Mouse (Mus musculus): Measurements from ENCODE around the gene Zbtb1.

Zbtb1 gene

DNA sequence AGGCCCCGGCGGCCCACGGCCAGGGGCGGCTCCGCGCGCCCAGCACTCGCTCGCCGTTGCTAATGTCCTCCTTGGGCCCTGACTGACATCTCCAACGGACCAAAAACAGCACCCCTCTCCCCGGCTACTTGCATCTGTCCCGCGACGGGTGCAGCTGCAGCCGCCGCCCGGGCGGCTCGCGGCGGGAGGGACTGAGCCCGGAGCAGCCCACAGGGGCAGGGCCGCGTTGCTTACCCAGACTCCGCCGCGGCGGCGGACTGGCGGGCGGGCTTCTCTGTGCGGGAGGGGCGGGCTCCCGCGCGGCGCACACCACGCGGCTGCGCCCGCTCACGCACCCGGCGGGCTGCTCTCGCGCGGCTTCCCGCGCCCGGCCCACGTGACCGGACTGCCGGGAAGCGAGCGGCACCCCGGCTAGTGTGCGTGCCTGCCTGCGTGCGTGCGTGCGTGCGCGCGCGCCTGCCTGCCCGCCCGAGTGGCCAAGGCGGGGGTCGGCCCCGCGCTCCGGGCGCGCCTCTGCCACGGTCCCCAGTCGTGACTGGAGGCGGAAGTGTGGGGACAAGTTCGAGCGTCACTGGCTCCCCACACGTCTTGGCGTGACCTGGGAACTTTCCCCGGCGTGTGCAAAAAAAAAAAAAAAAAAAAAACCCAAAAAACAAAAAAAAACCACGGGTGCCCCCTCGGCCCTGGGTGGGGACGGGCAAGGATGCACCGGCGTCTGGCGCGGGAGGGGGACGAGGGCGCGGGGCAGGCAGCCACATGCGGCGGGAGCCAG is 674 bp upstream of the Zbtb1 start, which contains the start of gene Zbtb25:
Gene Zbtb25, minus strand, starts transcription at position 397 of the 772 bp plus-strand sequence.
- DNase-seq, result peak; percentile 89

DNA sequence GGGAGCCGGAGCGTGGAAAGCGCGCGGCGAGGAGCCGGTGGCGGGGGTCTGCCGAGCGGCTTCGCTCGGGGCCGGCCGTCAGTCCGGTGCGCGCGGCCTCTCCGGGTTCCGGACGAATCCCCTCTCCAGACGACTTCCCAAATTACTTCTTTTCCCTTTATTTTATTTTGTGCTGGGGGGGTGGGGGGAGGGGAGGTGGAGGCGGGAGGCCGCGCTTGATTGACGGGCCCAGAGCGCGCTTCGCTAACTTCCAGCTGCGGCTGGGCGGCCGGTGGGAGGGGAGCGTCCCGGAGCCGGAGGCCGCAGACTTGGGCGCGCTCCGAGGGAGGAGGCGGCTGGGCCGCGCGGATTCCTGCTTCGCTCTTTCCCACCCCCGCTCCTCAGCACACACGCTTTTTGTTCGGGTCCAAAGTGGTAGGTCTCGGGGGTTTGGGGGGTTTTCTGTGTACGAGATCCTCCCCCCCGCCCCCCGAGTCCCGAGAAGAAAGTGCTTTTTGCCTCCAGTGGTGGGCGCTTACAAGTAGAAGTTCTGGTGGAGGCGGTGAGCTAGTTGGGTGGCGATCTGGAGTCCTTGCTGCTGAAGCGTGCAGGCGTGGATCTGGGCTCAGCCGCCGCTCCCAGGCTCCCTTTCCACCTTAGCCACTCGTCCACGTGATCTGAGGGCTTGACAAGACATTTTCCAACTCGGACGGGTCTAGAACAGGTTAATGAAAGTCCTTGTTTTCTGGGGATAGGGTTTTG is 935 bp downstream of the Zbtb1 start:
- DNase-seq, result peak; percentile 46

- no peak for DNase-seq
Measured at GRCm38 (mm10) chr12:76372046-76372445, 2.0 kb downstream of the Zbtb1 start.

GRCm38 (mm10) chr12:76372881-76373818 is 3.1 kb downstream of the Zbtb1 start:
- DNase-seq, result no peak

DNA sequence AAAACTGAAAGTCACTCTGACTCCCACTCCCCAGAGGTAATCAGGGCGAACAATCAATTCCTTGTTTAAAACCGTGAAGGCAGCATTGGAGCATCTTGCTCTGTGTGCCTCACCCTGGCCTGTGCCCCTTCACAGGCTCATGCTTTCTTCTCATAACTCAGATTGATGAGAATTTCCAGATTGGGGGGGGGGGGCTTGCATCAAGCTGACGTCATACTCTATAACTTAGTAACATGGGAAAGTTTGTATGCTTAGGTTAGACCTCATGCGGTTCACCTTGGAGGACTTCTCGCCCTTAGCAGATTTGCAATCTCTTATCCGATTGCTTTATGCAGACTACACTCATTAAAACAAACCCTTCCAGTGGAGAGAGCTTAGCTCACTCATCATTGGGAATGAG is 3.9 kb downstream of the Zbtb1 start:
- DNase-seq, result no peak

DNA sequence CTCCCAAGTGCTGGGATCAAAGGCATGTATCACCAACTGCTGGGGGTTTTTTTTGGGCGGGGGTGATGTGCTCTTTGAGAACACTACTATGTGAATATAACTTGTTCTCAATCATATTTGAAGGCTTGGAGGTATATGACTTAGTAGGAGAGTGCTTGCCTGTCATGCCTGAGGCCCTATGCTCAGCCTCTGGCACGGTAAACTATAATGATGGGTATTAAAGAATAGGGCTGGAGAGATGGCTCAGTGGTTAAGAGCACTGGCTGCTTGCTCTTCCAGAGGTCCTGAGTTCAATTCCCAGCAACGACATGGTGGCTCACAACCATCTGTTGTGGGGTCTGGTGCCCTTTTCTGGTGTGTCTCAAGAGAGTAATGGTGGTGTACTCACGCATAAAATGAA is 4.8 kb downstream of the Zbtb1 start:
- DNase-seq, result no peak

GRCm38 (mm10) chr12:76375506-76375905 is 5.4 kb downstream of the Zbtb1 start:
- no peak for DNase-seq

DNA sequence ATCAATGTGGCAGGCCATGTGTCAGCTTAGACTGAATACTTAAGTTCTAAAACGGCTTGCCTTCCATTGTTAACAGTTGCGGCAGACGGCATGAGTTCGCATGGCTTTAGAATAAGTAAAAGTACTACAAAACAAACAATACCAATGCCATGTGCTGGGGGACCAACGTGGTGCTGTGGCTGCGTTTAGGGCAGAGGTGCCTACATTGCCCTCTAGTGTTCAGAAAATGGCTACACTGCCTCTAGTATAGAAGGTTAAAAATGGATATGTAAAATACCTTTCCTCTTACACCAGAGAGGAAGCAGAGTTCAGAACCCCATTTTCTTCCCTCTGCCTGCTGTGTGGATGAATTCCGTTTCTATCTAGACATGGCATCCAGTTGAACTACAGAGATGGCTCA is 6.6 kb downstream of the Zbtb1 start:
- no peak for DNase-seq

- DNase-seq, result no peak
Measured at GRCm38 (mm10) chr12:76377059-76377458, 7.0 kb downstream of the Zbtb1 start.

DNA sequence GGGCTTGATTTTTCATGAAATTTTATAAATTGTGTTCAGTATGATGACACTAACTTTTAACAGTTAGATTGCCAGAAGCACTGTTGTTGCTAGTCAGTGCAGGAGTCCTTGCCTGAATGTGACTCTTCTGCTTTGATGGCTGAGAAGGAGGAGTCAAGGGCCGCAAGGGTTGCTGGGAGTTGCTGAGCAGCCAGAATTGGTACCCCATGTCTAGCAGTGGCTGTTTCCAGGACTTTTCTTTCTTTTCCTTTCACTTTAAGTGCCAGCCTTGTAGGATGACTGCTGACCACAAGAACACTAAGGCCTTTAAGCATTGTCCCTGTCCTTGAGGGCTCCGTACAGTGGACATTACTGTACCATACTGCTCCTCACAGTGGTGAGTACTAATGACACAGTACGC is 7.7 kb downstream of the Zbtb1 start:
- no peak for DNase-seq

GRCm38 (mm10) chr12:76378556-76378955 is 8.5 kb downstream of the Zbtb1 start:
- DNase-seq, result no peak

- DNase-seq, result no peak
Measured at GRCm38 (mm10) chr12:76380151-76380550, 10.1 kb downstream of the Zbtb1 start.

DNA sequence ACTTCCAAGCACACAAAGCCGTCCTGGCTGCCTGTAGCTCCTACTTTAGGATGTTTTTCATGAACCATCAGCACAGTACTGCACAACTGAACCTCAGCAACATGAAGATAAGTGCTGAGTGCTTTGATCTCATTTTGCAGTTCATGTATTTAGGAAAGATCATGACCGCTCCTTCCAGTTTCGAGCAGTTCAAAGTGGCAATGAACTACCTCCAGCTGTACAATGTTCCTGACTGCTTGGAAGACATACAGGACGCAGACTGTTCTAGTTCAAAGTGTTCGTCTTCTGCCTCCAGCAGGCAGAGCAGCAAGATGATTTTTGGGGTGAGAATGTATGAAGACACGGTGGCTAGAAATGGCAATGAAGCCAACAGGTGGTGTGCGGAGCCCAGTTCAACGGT is 15.3 kb downstream of the Zbtb1 start:
- DNase-seq, result no peak

DNA sequence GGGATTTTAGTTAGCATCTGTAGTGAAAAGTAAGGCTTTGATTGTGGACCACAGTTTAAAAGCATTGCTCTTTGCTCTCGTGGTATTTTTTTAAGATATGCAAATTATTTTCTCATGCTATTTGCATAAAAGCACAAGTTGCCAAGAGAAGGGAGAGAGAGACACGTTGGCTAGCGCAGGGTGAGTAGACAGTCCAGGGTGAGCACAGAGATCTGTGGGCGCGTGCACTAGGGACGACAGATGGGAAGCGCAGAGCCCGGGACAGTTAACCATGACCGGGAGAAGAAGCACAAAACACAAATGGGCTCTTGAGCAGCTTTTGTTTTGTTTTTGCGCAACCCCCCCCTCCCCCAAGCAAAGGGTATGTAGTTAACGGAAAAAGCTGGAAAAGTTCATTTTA is 18.7 kb downstream of the Zbtb1 start:
- DNase-seq, result no peak

DNA sequence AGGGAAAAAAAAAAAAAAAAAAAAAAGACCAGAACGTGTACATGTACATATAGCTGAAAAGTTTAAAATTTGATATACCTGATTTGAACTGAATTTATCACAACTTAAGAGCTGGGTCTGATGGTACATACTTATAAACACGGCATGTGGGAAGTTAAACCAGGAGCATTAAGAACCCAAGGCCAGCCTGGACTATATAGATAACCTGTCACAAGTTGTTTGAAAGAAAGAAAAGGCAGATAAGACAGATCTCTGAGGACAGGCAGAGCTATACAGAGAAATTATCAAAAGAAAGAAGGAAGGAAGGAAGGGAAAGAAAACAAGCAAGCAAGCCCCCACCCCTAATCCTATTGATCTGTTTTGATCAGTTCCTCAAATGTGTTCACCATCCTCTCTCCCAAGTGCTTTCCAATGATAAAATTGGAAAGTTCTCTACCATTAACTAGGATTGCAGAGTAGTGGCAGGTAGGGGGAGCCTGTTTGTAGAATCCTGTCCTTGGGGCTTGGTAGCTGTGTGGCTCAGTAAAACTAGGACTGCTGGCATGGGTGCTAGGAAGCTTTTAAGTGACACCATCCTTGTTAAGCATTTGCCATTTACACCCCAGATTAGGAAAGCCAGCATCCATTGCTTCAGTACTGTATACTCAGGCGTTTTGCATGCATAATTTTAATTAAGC is 21.7 kb downstream of the Zbtb1 start:
- no peak for DNase-seq

- no peak for DNase-seq
Measured at GRCm38 (mm10) chr12:76392979-76393378, 22.9 kb downstream of the Zbtb1 start.

DNA sequence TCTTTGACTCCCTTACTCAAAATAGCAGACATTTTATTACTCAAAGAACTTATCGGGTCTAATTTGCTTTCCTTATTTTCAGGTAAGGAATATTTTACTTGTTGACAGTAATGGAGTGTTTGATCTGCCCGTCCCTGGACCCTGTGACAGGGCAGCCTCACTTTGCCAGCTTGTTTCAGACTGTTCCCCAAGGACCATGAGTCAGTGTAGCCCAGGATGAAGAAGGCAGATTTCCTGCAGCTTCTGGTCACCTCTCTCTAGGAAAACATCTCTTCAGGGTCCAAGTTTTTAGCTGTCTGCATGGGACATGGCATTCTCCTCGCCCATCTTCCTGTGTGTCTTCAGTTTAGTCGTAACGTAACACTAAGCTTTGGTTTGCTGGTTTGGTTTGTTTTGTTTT is 27.2 kb downstream of the Zbtb1 start:
- DNase-seq, result no peak

DNA sequence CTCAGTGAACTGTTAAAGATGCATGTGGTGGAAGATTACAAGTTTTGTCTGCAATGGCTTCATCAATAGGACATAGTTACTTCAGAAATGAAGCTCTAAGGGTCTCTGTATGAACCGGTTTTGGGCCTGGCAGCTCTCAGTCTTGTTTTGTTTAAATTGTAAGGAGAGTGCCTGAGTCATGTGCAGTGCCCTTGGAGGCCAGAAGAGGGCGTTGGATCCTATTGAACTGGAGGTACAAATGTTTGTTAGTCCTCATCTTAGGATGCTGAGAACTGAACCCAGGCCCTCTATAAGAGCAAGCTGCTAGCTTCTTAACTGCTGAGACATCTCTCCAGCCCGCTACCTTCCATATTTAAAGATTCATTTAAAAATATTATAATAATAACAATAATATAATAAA is 31.6 kb downstream of the Zbtb1 start:
- DNase-seq, result no peak

GRCm38 (mm10) chr12:76402991-76403885 is 33.2 kb downstream of the Zbtb1 start:
- DNase-seq, result no peak

- DNase-seq, result peak; percentile 99
Measured at GRCm38 (mm10) chr12:76403886-76404537, 33.9 kb downstream of the Zbtb1 start, which contains the start of gene Hspa2. TSS of gene Hspa2 (plus strand) at chr12:76404176.

DNA sequence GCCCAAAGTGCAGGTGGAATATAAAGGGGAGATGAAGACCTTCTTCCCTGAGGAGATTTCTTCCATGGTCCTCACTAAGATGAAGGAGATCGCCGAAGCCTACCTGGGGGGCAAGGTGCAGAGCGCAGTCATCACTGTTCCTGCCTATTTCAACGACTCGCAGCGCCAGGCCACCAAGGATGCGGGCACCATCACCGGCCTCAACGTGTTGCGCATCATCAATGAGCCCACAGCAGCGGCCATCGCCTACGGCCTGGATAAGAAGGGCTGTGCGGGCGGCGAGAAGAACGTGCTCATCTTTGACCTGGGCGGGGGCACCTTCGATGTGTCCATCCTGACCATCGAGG is 34.7 kb downstream of the Zbtb1 start:
- DNase-seq, result no peak

All from cerebellum, adult 8-10 months (tissue).